11 mouse cellular contexts compared by ENCODE assay signal in genomic region chrX:99130059-99130458, GRCm38 (mm10). TPM values are rescaled to one million over a fixed set of nuclear protein-coding genes. Genes with fewer than 3 reads are reported as not detected.
DNase-seq lines count a peak whose midpoint lies in the region; ATAC-seq and TF ChIP-seq lines count a peak whose summit lies in the region.
"Had no signal": no experiment of that assay in that cellular context is flagged by ENCODE, and none has a peak within 500 bp of the region (broad histone marks: within the 10 kb centered on the region; RNA-seq: fewer than 3 reads in every experiment).

No protein-coding gene starts in this region.

- peak; percentile 36; the same call in 1 of the 2 replicates for TF ChIP-seq CTCF in G1E (IDR thresholded peaks at IDR 0.05; ENCODE audit: low read depth, low read length)
- TF ChIP-seq CTCF in midbrain, postnatal 0 days (IDR thresholded peaks at IDR 0.05): peak; percentile 83

- no peak overlapping the region for H3K4me3 ChIP-seq in G1E (ENCODE audit: low read depth, low read length)
- H3K4me3 ChIP-seq in midbrain, postnatal 0 days (ENCODE audit: low read depth, low read length): no peak overlapping the region
- H3K4me3 ChIP-seq: embryonic facial prominence, embryonic 15.5 days; limb, embryonic 13.5 days; stomach, embryonic 15.5 days had no signal

- H3K36me3 ChIP-seq in G1E (replicated peaks): no peaks in the 10 kb centered on the region
- H3K36me3 ChIP-seq in midbrain, postnatal 0 days (ENCODE audit: insufficient read depth, low read length): no peaks in the 10 kb centered on the region
- H3K36me3 ChIP-seq: embryonic facial prominence, embryonic 15.5 days; limb, embryonic 13.5 days; stomach, embryonic 15.5 days had no signal

- H3K9ac ChIP-seq in midbrain, postnatal 0 days (replicated peaks; ENCODE audit: low read length, poor library complexity, severe bottlenecking): no peak overlapping the region
- H3K9ac ChIP-seq: embryonic facial prominence, embryonic 15.5 days; limb, embryonic 13.5 days; stomach, embryonic 15.5 days had no signal

- WGBS in midbrain, postnatal 0 days: 18% methylated on average over 3 of the region's 3 CpGs

- H3K27me3 ChIP-seq in G1E (ENCODE audit: insufficient read depth, low read length): 0 out of 2 replicates have a peak, but pooled peaks cover 6% of the 10 kb centered on the region
- 0 out of 2 replicates have a peak, but pooled peaks cover 11% of the 10 kb centered on the region for H3K27me3 ChIP-seq in midbrain, postnatal 0 days (ENCODE audit: insufficient read depth, low read length)
- H3K27me3 ChIP-seq: stomach, embryonic 15.5 days had no signal

- peak; percentile 70 for DNase-seq in kidney, adult 9 months
- no peak for DNase-seq in kidney, adult 11 months
- peak; percentile 19 for DNase-seq in G1E (ENCODE audit: low spot score)
- DNase-seq in cerebellum, adult 9-11 months: peak; percentile 42
- peak; percentile 65 to 70 for DNase-seq in left cerebral cortex, postnatal 25 days (ENCODE audit: low spot score in 2 of 2)
- DNase-seq in midbrain, postnatal 0 days (ENCODE audit: low spot score): peak; percentile 57
- peak; percentile 27 to 43 for DNase-seq in thymus, postnatal 36 days

- no peak overlapping the region for H3K27ac ChIP-seq in midbrain, postnatal 0 days (ENCODE audit: low read depth, low read length)
- H3K27ac ChIP-seq: embryonic facial prominence, embryonic 15.5 days; limb, embryonic 13.5 days; stomach, embryonic 15.5 days had no signal

- H3K4me2 ChIP-seq in midbrain, postnatal 0 days (ENCODE audit: low read depth, low read length, poor library complexity, severe bottlenecking): no peak overlapping the region
- H3K4me2 ChIP-seq: embryonic facial prominence, embryonic 15.5 days; limb, embryonic 13.5 days; stomach, embryonic 15.5 days had no signal

- no peaks in the 10 kb centered on the region for H3K4me1 ChIP-seq in G1E (ENCODE audit: insufficient read depth, low read depth, low read length)
- H3K4me1 ChIP-seq in midbrain, postnatal 0 days (ENCODE audit: insufficient read depth, low read length): no peaks in the 10 kb centered on the region
- H3K4me1 ChIP-seq: embryonic facial prominence, embryonic 15.5 days; limb, embryonic 13.5 days; stomach, embryonic 15.5 days had no signal

- intact Hi-C loops in left cerebral cortex, postnatal 25 days (cut with DNase I): loop anchor here (2.0 to 10.0 kb wide), 3 partner anchors 529 to 1352 kb away; no protein-coding TSS in a partner anchor

- no peak for ATAC-seq in G1E (ENCODE audit: extremely low read depth, insufficient number of reproducible peaks, low FRiP score, poor library complexity, severe bottlenecking)
- peak; percentile 65 for ATAC-seq in granulocyte monocyte progenitor cell, adult 5-6 weeks (replicated peaks; ENCODE audit: poor library complexity, severe bottlenecking)
- 0 out of 2 replicates have a peak, but pooled peaks have one; percentile 24 for ATAC-seq in midbrain, postnatal 0 days (ENCODE audit: low FRiP score)

- H3K9me3 ChIP-seq in G1E (replicated peaks): no peaks in the 10 kb centered on the region
- no peaks in the 10 kb centered on the region for H3K9me3 ChIP-seq in midbrain, postnatal 0 days (ENCODE audit: low read length)
- H3K9me3 ChIP-seq: embryonic facial prominence, embryonic 15.5 days; limb, embryonic 13.5 days; stomach, embryonic 15.5 days had no signal

RNA-seq across cellular contexts. Expression of gene Efnb1, which starts 5.9 kb away (rescaled TPM):
- not detected in 2 replicates for total RNA-seq in G1E (2014; fragmentation: Nextera tagmentation)
- not detected in 2 replicates for total RNA-seq in G1E (2017)
- polyA plus RNA-seq in G1E (2012): not detected in 2 replicates
- total RNA-seq in granulocyte monocyte progenitor cell, adult 5-6 weeks (2014; fragmentation: Nextera tagmentation): 0.47 and 0.62 TPM in 2 replicates
- total RNA-seq in granulocyte monocyte progenitor cell, adult 5-6 weeks (2017): 0.34 and 0.46 TPM in 2 replicates
- 10 to 100 TPM; 12.8 to 19.3 TPM for total RNA-seq in left cerebral cortex, postnatal 25 days (2021)
- 18.0 and 22.4 TPM in 2 replicates for total RNA-seq in midbrain, postnatal 0 days (2014; rRNA removed)
- 12.0 and 13.6 TPM in 2 replicates for polyA plus RNA-seq in midbrain, postnatal 0 days (2015; fragmentation: Nextera tagmentation; extraction: Ambion mirVana)

Comparison
In these comparisons a context has a peak if more than half of its experiments do, and no peak if none do; other contexts are left out.
1. RNA of gene Efnb1, which starts 5.9 kb away (total RNA-seq): 18.0 to 22.4 TPM in midbrain, postnatal 0 days and 12.8 to 19.3 TPM in left cerebral cortex, postnatal 25 days; 0.34 to 0.62 TPM in granulocyte monocyte progenitor cell, adult 5-6 weeks and not detected in G1E; every median in the first group is over 4 times any median in the second.